8 mouse cellular contexts compared by ENCODE assay signal in the genomic region with DNA sequence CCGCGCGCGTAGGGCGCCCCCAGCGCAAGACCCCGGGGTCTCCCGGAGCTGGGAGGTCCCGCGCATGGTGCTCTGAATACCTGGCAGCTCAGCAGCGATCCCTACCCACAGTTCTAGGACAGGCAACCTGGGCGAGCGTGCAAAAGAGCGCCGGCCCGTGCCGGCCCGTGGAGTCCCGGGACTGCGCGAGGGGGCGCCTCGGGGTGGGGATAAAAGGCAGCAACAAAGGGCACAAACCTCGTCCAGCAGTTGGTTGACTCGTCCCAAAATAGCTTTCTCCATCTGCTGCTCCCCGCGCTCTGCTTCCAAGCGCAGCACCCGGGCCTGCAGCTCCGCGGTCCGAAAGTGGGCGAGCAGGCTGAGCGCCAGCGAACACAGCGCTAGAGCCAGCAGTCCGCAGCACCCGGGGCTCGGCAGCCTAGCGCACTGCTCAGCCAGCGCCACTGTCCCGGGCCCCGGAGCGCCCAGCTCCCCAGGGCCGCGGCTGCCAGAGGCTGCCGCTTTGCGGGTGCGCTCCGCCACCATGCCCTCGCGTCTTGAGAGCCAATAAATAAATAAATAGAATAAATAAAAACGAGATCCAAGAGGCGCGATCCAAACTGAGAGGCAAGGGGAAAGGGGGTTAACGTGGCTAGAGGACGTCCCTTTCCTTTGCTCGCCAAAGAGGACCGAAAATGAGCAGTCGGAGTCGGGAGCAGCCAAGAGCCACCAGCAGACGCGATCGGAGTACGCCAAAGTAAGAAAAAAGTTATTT. TPM values are rescaled to one million over a fixed set of nuclear protein-coding genes. Genes with fewer than 3 reads are reported as not detected.
DNase-seq lines count a peak whose midpoint lies in the region; ATAC-seq and TF ChIP-seq lines count a peak whose summit lies in the region.

No protein-coding gene starts in this region.

- H3K27me3 ChIP-seq in testis, adult 2 months (ENCODE audit: control insufficient read depth, insufficient read depth, low read length) = peaks cover 4% of the 10 kb centered on the region; the same call in 1 of the 2 replicates
- H3K27me3 ChIP-seq in heart, postnatal 0 days (ENCODE audit: control insufficient read depth, insufficient read depth, low read length) = peaks cover 45% of the 10 kb centered on the region
- H3K27me3 ChIP-seq in midbrain, embryonic 12.5 days = peaks cover 84% of the 10 kb centered on the region
- peaks cover 25% of the 10 kb centered on the region for H3K27me3 ChIP-seq in stomach, embryonic 14.5 days (ENCODE audit: control insufficient read depth, insufficient read depth, low read length)

- peak overlapping the region; percentile 48 for H3K9ac ChIP-seq in heart, postnatal 0 days (replicated peaks; ENCODE audit: low read depth, low read length)
- peak overlapping the region; percentile 45; the same call in 1 of the 2 replicates for H3K9ac ChIP-seq in midbrain, embryonic 12.5 days (replicated peaks)
- H3K9ac ChIP-seq in stomach, embryonic 14.5 days (replicated peaks; ENCODE audit: low read depth, low read length) = peak overlapping the region; percentile 10; the same call in 1 of the 2 replicates

- no peak for DNase-seq in testis, postnatal 14 days (ENCODE audit: low spot score)
- DNase-seq in embryo, embryonic 11 days = peak; percentile 78
- peak; percentile 42 for DNase-seq in heart, postnatal 0 days (ENCODE audit: low spot score)
- DNase-seq in layer of hippocampus, postnatal 25 days (ENCODE audit: extremely low spot score in 1 of 2, low spot score in 1 of 2) = peak; percentile 22 to 27

- TF ChIP-seq POLR2A in testis, adult 2 months (IDR thresholded peaks at IDR 0.05; ENCODE audit: control insufficient read depth, low read depth, low read length) = no peak

- 1% methylated on average over 64 of the region's 65 CpGs for WGBS in heart, postnatal 0 days
- WGBS in midbrain, embryonic 12.5 days = under 1% methylated on average over 64 of the region's 65 CpGs
- WGBS in stomach, embryonic 14.5 days = under 1% methylated on average over 65 of the region's 65 CpGs

- TF ChIP-seq EP300 in heart, postnatal 0 days (IDR thresholded peaks at IDR 0.05; ENCODE audit: low read depth) = no peak

- H3K9me3 ChIP-seq in heart, postnatal 0 days (replicated peaks; ENCODE audit: control insufficient read depth, low read length) = peaks cover 5% of the 10 kb centered on the region; the same call in 1 of the 2 replicates
- 0 out of 2 replicates have a peak, but pooled peaks cover 3% of the 10 kb centered on the region for H3K9me3 ChIP-seq in midbrain, embryonic 12.5 days
- no peaks in the 10 kb centered on the region; the same call in 1 of the 2 replicates for H3K9me3 ChIP-seq in stomach, embryonic 14.5 days (ENCODE audit: control insufficient read depth, low read depth, low read length)

- H3K4me3 ChIP-seq in testis, adult 2 months (ENCODE audit: control insufficient read depth, low read depth, low read length) = peak overlapping the region; percentile 40
- H3K4me3 ChIP-seq in heart, postnatal 0 days (ENCODE audit: low read depth, low read length) = peak overlapping the region; percentile 59
- peak overlapping the region; percentile 40 for H3K4me3 ChIP-seq in midbrain, embryonic 12.5 days
- peak overlapping the region; percentile 39 for H3K4me3 ChIP-seq in stomach, embryonic 14.5 days (ENCODE audit: low read depth, low read length)

- no peak for TF ChIP-seq CTCF in testis, adult 2 months (IDR thresholded peaks at IDR 0.05; ENCODE audit: control insufficient read depth, insufficient read depth, insufficient replicate concordance, low read depth, low read length)
- no peak for TF ChIP-seq CTCF in heart, postnatal 0 days (IDR thresholded peaks at IDR 0.05; ENCODE audit: low read depth)

- H3K27ac ChIP-seq in testis, adult 2 months (ENCODE audit: control insufficient read depth, insufficient read depth, low read depth, low read length) = no peak overlapping the region
- H3K27ac ChIP-seq in heart, postnatal 0 days (ENCODE audit: low read depth) = no peak overlapping the region
- no peak overlapping the region for H3K27ac ChIP-seq in midbrain, embryonic 12.5 days (replicated peaks)
- no peak overlapping the region for H3K27ac ChIP-seq in stomach, embryonic 14.5 days (ENCODE audit: low read length)

- no peaks in the 10 kb centered on the region for H3K36me3 ChIP-seq in testis, adult 2 months (ENCODE audit: control insufficient read depth, insufficient read depth, low read length)
- no peaks in the 10 kb centered on the region for H3K36me3 ChIP-seq in heart, postnatal 0 days (replicated peaks; ENCODE audit: control insufficient read depth, insufficient read depth, low read length)
- no peaks in the 10 kb centered on the region for H3K36me3 ChIP-seq in midbrain, embryonic 12.5 days
- no peaks in the 10 kb centered on the region for H3K36me3 ChIP-seq in stomach, embryonic 14.5 days (ENCODE audit: control insufficient read depth, insufficient read depth, low read length)

- H3K4me1 ChIP-seq in testis, adult 2 months (ENCODE audit: control insufficient read depth, insufficient read depth, low read length) = no peaks in the 10 kb centered on the region; the same call in none of the 2 replicates
- peaks cover 8% of the 10 kb centered on the region; the same call in 1 of the 2 replicates for H3K4me1 ChIP-seq in heart, postnatal 0 days (ENCODE audit: control insufficient read depth, insufficient read depth)
- H3K4me1 ChIP-seq in midbrain, embryonic 12.5 days = peaks cover 21% of the 10 kb centered on the region
- H3K4me1 ChIP-seq in stomach, embryonic 14.5 days (ENCODE audit: control insufficient read depth, insufficient read depth, low read length) = peaks cover 8% of the 10 kb centered on the region; the same call in 1 of the 2 replicates

- H3K4me2 ChIP-seq in heart, postnatal 0 days (ENCODE audit: low read depth, low read length) = peak overlapping the region; percentile 94
- H3K4me2 ChIP-seq in midbrain, embryonic 12.5 days (replicated peaks) = peak overlapping the region; percentile 71
- peak overlapping the region; percentile 65 for H3K4me2 ChIP-seq in stomach, embryonic 14.5 days (replicated peaks; ENCODE audit: low read depth, low read length)

- ATAC-seq in heart, postnatal 0 days (ENCODE audit: insufficient read depth, low read depth) = peak; percentile 52
- ATAC-seq in midbrain, embryonic 12.5 days (ENCODE audit: low FRiP score, low read depth) = peak; percentile 58
- no peak for ATAC-seq in stomach, embryonic 14.5 days (ENCODE audit: insufficient number of reproducible peaks, insufficient read depth, low FRiP score, low read depth)
- ATAC-seq in granulocyte monocyte progenitor cell, adult 5-6 weeks (replicated peaks; ENCODE audit: poor library complexity, severe bottlenecking) = no peak

RNA-seq across cellular contexts. Expression of a gene that starts 0.6 kb away (rescaled TPM):
- polyA plus RNA-seq in testis, adult 2 months (2012; rRNA removed) = 0.43 and 0.48 TPM in 2 replicates
- total RNA-seq in heart, postnatal 0 days (2014; rRNA removed; ENCODE audit: low replicate concordance) = 6.5 and 11.7 TPM in 2 replicates
- 2.3 and 2.5 TPM in 2 replicates for polyA plus RNA-seq in heart, postnatal 0 days (2015; fragmentation: Nextera tagmentation; extraction: Ambion mirVana)
- 1 to 10 TPM in 1 of 2 experiments, under 1 TPM in 1; 0.77 to 1.3 TPM for total RNA-seq in layer of hippocampus, postnatal 25 days (2021)
- 3.1 and 4.4 TPM in 2 replicates for polyA plus RNA-seq in midbrain, embryonic 12.5 days (2016; fragmentation: Nextera tagmentation; extraction: Ambion mirVana)
- polyA plus RNA-seq in stomach, embryonic 14.5 days (2014; fragmentation: Nextera tagmentation; extraction: Ambion mirVana) = 2.3 and 2.6 TPM in 2 replicates
- not detected in 2 replicates for total RNA-seq in granulocyte monocyte progenitor cell, adult 5-6 weeks (2014; fragmentation: Nextera tagmentation)
- total RNA-seq in granulocyte monocyte progenitor cell, adult 5-6 weeks (2017) = not detected in 2 replicates

Comparison
In these comparisons a context has a peak if more than half of its experiments do, and no peak if none do; other contexts are left out.
1. ATAC-seq: peak in heart, postnatal 0 days (single experiment) and midbrain, embryonic 12.5 days (single experiment); none in stomach, embryonic 14.5 days (single experiment) and granulocyte monocyte progenitor cell, adult 5-6 weeks (single experiment).
2. Peak in every context shown above with its lines, with median percentiles within 50 percentile points of each other: H3K4me3 ChIP-seq, H3K4me2 ChIP-seq and H3K9ac ChIP-seq.